Mouse (Mus musculus) kidney, postnatal 10 days (tissue): ENCODE measurements around the gene Tlnrd1.

Experiments used
- DNase-seq: peaks from one replicate; pipeline ENCODE4 v3.0.0; 2021; ENCODE audit warnings: mixed read lengths

The Tlnrd1 gene

DNA sequence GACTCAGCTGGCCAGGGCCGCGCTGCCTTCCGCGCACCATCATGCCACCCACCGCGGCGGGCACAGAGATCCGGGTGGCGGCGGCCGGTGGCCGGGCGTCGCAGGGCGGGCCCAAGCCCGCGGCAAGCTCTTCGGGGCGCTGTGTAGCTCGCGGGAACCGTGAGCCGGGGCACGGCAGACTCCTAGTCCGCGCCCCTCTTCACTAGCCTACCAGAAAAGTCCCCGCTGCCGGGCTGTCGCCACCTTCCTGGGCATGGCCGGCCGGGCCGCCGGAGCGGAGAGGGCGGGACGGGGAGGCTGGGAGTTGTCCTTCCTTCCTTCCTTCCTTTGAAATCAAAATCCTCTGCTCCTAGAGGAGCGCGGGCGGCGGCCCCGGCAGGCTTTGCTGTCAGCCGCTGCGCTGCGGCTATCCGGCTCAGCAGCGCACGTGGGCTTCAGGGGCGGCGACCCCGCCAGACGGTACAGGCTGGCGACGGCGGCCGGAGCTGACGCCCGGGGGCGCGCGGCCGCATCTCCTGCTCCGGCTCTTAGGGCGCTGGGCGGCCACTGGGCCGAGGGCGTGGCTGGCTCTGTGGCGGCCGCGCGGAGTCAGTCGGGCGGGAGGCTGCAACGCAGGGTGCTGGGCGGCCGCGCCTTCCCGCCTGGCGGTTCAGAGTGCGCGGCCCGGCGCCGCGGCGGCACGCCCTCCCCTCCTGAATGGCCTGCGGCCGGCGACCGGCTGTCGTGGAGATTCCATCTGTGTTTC is 657 bp downstream of the Tlnrd1 start:
- DNase-seq: peak; percentile 87

DNA sequence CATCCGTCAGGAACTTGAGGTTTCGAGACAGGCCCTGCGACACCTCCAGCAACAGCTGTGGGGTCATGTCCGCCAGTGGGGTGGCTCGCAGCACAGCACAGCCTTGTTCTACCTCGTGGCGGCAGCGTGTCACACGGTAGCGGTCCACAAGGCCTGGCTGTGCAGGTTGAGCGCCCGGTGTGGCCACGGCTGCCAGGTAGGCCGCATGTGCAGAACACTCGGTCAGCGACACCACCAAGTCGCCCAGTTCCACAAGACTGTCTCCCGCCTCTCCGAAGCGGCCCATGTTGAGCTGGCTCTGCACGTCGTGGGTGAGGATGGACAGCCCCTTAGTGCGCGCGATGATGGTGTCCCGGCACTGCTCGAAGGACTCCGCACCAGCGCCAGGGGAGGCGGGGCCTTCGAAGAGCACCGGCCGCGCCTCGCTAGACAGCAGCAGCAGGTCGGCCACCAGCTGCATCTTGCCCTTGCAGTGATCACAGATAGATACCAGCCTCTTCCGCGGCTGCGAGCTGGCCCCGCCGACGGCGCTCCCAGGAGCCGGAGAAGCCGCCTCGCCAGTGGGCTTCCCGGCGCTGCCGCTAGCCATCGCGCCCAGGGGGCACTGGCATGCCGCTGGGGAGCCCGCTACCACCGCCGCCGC is 1.4 kb downstream of the Tlnrd1 start:
- peak; percentile 75 for DNase-seq

DNA sequence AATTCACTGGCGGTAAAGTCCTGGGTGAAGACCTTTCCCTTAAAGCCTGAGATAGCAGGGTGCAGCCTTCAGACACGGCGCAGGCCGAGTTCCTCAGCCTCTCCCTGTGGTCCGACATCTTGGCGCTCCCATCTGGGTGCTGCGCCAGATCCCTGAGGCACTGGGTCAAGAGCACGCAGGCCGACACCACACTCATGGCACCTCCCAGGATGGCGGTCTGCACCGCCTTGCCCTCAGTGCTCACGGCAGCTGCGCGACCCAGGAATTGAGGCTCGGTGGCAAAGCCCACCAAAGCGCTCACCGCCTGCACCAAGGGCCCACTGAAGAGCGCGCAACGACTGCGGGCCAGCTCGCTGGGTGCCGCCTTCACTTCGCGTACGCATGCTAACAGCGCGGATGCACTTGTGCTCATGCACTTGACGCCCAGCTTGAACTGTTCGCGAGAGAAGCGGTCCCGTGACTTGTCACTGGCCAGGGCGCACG is 1.9 kb downstream of the Tlnrd1 start:
- DNase-seq: peak; percentile 54

DNA sequence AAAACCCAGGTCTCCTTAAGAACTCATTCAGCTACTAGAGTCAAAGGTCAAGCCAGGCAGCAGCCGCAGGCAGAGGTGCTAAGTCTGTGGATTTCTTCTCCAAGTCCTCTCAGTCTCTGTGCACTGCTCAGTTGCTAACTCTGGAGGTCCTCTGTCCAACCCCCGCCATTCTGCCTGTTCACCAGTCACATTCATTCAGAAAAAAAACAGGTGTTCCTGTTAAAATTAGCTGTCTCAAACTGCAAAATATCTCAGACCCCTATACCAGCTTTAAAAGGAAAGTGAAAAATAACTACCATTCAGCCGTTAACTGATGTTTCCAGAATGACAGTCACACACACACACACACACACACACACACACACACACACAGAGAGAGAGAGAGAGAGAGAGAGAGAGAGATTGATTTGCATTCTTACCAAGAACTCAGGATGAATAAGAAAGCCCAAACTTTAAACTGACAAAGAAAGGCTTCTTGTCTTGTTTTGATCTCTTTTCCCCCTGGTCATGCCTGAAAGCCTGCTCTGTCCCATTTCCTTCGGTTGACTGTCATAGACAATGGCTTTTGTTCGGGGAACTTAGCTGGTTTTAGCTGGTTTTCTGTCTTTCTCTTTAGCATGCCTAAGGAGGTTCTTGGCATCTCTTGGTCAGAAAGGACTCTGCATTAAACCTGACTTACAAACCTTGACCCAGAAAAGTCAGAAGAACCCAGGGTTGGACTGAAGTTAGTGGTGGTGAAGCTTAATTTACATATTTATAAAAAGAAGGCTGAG is 5.2 kb downstream of the Tlnrd1 start:
- DNase-seq: no peak

DNA sequence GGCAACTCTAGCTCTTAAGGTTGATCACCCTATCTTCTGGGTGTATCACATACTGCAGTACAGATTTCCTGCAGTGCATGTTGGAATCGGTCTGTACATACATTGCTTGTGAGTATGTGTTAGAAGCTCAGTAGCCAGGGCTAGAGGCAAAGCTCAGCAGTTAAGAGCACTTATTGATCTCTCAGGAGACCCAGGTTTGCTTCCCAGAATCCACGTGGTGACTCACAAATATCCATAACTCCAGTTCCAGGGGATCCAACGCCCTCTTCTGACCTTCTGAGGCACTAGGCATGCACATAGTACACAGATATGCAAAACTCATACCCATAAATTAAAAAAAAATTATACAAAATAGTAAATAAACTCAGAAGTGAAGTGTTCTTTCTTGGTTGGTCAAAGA is 7.0 kb downstream of the Tlnrd1 start:
- DNase-seq: no peak

DNA sequence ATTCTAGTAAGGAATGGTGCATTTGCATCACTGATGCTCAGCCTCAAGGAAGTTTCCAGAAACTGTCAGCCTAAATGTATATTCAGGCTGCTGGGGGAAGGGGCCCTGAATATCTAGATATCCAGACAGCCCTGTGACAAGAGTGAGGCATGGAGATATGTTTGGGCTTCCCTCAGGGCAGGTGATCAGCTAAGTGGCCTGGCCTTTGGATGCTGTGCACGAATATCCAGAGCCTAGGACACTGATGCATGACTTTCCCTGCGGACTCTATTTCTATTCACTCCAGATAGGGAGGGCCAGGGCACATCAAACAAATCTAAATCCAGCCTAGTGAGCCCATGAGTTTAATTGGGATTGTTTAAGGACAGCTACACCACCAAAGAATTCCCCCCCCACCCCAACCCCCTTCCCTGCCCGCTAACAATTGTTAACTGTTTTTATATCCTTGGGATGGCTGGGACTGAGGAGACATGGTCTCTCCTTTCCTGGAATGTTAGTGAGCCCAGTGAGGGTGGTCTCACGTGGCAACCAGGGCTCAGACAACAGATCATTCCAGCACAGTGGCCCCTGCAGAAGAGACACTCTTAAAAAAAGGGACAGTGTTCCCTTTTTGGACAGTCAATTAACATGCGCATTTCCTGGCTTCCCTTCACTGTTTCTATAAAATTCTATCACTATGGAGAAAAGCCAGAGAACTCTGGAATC is 14.1 kb downstream of the Tlnrd1 start:
- DNase-seq: no peak

DNA sequence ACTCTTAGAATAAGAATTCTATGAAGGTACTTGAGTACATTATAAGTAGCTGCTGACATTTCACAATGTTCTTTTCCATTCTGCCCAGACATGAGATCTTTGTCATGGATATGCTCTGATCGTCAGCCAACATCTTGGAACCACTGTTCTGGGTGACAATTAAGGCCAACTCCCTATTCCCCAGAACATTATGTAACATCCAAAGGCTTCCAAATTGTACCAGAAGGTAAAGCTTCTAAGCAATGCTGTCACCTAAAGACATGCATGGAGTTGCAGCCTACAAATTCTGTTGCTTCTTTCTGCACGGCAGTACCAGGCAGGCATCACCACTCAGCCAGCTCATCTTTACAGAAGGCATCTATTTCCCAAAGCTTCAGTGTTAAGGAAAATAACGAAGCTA is 15.9 kb downstream of the Tlnrd1 start:
- DNase-seq: no peak

DNA sequence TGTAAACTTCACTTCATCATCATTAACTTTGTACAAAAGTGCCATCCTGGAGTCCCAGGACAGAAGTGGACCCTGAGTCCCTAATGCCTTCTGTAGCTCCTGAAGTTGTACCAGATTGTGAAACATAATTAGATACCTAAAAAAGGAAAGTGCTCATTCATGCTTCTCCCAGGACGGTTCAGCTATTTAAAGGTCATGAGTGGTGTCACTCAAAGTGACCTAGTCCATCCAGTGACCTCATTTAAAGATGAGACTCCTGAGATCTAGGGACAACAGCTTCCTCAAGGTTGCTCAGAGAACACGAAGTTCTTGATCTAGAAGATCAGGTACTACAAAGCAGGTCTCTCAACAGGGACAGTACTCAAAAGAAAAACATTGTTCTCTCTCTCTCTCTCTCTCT is 20.6 kb downstream of the Tlnrd1 start:
- DNase-seq: no peak

DNA sequence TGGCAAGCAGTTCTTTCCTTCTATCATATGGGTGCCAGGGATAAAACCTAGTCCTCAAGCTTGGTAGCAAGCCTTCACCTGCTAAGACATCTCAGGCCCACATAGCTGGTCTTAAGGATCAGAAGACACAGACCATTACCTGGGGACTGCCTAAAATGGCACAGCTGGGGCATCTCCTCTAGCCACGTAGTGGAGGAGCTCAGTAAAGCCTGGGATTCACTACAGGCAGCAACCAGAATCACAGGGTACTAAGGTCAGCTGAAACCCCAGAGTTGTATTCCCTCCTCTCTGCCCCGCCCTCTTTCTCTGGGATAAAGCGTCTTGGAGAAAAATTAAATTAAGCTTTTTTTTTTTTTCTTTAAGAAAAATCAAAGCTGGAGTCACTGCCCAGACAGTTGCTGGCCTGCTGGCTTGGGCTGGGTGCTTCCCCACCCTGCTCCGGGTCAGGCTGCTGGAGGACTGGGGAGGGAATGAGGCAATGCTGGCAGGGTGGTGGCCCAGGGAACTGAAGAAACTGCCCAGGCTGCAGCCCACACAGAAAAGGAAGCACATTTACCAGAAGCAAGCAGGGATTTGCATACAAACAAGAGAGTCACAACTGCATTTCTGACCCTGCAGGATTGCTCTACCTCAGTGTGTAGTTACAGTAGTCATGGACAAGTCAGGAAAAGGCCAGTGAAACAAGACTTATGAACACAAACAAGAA is 24.6 kb downstream of the Tlnrd1 start:
- DNase-seq: peak; percentile 29

DNA sequence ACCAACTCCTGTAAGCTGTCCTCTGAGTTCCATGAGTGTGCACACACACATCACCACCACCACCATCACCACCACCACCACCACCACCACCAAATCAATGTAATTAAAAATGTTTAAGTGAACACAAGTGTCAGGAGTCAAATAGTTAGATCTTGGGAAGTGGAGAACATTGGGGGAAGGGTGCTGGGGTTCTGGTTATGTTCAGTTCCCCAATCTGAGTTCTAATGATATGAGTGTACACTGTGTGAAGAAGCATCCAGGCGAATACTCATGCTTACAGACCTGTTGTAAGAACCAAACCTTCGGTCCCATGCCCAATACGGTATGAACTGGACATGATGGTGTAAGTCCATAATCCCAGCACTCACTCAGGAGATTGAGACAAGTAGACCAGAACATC is 26.2 kb downstream of the Tlnrd1 start:
- no peak for DNase-seq

DNA sequence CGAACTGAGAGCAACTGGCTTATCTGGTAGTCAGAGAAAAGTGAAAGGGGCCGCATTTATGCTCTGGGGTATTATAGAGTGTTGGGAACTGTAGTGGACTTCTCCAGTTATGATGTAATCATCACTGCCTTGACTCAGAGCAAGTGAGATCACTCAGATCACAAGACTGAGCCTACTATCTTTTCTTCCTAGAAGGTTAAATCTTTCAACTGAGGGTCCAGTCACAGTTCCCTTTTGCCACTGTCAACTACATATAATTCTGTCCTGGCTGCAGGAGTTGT is 27.0 kb downstream of the Tlnrd1 start:
- no peak for DNase-seq

DNA sequence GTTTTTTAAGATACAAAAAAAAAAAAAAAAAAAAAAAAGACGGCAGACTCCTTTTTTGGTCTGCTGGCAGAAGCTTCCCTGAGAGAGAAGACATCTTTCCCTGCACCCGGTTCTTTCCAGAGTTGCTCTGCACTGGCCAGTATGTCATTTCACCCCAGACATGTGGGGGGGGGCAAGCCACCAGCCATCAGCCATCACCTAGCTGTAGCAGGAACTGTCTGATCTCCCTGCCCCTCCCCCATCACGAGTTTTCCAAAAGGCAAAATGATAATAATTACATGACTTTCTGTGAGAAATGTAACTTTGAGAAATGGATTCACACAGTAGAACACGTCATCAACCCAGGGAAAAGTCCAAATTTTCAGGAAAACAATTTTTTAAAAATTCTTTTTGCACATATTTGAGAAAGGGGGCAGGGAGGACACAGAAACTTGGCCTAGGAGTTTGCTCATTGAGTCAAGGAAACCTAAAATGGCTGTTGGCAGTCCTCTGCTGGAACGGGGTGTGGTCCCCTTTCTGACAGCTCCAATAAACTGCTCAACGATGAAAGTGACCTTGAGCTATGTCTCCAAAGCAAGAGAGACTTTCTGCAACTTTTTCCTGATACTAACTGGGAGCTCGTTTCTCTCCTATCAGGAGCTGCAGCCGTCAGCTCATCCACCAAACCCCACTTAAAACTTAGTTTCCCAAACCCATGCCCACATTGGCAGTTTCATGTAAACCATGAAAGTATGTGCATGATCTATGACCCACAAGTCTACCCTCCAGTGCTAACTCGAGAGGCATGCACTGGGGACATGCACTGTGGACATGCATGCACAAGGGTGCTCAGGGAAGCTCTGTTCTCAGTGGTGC is 27.5 kb downstream of the Tlnrd1 start:
- peak; percentile 24 for DNase-seq

DNA sequence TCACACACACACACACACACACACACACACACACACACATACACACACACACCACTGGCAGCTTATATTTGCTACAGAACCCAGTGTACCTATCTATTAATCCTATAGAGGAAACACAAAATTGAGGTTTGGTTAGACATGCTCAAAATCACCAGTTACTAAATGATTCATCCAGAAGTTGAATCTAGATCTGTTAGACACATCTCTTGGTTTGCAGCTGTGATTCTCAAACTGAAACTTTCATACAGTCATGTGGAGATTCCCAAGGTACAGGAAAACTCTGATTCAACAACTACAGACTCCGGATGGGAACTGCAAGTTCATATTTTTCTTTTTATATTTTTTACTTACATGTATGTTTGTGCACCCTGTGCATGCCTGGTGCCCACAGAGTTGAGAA is 28.9 kb downstream of the Tlnrd1 start:
- no peak for DNase-seq

DNA sequence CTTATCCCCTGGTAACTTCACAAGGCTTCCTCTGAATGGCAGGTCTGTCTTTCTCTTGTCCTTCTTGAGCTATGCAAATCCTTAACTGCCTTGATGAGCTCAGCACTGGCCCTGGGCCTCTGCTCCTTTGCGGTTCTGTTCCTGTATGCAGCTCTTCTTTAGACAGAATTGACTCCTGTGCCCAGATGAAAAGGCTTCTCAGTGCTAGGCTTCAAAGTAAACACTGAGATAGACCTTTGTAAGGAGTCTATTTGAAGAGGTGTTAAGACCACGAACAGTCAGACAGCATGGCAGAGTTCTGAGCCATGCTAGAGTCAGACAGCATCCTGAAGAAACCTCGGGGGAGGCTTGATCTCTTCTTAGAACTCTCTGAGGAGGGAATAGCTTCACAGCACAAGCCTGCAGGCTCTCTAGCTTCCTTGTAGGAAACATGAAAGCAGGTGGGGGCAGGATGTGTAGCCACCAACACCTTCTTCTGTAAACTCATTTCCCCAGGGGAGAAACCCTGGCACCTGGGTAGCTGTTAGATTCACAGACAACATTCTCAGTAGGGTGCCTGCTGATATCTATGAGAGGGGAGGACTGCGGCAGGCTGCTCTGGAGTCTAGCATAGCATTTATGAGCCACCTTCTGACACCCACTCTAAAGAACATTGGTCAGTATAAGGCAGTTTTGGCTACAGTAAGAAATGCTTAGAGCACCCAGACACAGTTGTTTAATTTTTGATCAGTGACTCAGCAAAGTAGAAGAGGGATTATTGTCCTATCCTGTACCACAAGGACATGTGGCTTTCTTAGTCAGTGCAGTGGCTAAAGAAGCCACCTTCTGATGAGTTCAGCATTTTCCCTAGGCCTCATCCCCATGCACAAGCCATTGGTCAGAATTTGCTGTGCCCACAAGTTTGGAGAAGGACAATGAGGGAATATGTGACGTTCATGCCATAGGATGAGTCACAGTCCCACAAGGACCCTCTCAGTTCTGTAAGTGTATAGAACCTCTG is 31.4 kb downstream of the Tlnrd1 start:
- no peak for DNase-seq

DNA sequence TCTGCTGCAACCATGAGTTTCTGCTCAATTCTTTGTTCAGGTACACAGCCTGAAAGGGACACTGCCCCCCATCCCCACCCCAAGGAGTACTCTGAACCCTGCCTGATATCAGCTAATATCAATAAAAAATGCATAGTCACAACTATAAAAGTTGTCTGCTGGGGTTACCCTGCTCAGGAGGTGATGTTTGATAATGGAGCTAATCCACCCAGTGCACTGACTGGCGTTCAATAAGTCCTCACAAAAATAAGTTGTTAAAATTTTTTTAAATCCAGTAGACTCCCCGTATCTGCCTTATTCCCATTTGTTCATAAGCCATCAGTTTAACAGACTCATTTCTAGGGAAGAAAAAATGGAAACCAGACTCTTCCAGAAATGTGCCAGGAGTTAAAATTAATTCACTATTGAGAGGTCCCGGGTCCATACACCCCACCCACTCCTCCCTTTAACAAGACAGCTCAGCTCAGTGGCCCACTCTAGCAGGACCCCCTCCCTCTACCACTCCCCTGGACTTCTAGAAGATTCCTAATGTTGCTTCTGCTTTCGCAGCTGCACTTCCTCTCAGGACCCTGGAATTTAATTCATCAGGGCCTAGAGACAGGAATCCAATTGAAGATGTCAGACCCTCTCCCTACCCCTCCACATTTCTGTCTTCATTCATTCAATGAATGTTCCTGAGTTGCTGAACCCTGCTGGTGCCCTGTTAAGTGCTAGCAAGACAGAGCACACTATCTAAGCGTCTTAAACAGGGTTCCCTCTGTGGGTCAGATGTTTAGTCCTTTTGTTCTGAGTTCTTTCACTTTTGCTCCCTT is 32.3 kb downstream of the Tlnrd1 start:
- no peak for DNase-seq

DNA sequence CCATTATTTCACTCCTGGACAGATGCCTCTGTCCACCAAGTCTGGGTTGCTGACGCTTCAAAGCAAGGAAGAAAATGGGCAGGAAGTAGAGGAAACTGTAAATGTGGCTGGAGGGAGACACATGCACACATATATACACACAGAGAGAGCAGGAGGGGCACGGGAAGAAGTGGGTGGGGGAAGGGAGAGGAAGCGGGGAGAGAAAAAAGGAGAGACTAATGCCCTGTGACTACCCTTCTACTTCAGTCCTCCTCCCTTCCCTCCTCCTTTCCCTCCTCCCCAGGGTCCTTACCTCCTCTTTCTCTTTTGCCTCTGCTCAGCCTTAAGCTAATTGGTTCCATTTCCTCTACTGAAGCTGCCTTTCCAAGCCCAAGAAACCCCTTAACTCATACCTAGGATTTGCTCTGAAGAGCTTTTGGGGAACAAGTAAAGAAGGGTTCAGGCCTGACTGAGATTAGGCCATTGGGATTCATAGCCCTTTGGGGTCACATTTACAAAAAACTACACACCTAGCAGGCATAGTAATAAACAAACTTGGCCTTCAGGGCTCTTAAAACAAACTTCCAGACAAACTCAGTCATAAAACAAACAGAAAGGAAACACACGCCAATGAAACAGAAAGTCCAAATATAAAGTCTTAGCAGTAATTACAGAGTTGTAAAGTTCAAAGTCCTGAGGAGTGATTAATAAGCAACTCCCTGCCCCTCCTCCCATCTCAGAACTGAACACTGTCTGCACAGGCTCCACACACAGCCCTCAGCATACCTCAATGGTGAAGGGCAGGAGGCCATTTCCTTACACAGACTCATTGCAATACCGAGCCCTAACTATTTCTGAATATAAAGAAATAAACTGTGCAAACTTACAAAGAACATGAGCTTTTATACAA is 36.7 kb downstream of the Tlnrd1 start:
- DNase-seq: peak; percentile 68

DNA sequence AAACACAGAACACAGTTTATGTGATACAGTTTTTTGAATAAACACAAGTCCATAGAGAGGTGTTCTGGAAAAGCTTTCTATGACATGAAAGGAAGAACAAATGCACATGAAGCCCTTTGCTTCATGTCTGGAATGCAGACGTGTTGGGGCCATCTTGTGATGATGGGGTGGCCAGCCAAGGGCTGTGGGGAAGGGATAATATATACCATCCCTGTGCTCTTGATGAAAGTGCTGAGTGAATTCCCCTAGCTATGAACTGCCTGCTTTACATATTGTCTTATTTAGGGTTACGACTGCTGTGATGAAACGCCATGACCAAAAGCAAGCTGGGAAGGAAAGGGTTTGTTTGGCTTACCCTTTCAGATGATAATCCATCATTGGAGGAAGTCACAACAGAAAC is 39.3 kb downstream of the Tlnrd1 start:
- DNase-seq: no peak

DNA sequence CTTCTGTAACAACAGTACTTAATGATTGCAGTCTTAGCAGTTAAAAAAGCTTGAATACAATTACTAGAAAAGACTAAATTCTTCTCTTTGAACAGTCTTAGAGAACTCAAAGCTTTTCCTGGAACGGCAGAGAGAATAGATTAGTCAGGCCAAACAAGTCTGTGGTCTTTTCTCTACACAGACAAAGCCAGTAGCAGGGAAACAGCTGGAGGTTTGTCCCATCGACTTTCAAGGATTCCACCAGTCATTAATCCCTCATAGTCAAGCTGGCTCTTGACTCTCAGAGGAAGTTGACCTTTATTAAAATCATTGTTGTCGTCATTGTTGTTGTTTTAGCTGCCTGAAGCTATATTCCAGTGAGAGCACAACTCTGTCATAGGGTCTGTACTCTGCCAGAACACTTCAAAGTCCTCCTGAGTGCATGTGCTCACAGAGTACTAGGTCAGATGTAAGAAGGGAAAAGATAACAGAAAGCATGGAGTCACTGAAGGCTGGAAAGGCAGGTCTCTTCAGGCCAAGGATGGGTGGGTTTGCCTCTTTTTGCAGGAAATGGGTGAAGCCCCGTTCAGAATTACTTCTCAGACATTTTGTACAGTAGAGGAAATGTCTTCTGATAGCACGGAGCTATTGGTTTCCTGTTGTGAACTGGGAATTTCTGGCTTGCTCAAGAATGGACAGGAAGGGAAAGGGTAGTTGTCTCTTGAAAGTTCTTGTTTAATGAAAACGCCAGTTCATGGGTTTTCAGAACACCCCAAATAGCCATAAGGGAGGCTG is 41.4 kb downstream of the Tlnrd1 start:
- no peak for DNase-seq
